Mouse (Mus musculus): ENCODE measurements at regions not wholly inside any gene's neighbourhood (a gene's known extent, or its start where the extent isn't known, plus 50 kb on each side); places are given as distances from the start of the nearest gene placed in this dataset.
A peak's percentile ranks its signal among the peaks of the same experiment; 100 is the strongest.

DNA sequence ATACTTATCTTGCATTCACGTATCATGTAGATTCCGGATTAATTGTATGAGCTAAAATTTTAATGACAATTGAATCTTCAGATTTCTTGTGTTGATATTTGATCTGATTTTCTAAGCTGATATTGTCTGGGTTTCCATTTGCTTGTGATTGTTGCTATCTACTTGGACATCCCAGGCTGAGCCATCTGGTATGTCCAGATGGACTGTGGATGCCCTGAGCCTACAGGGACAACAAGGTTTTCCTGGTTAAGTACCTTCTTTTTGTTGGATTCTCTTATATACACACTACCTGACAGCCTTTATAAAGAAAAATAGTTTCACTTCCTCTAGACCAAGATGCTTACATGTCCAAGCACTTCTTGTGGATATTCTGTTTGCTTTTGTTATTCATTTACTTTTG, 71.0 kb upstream of the 4933436I01Rik start:
- peak; percentile 58 to 72 for DNase-seq
